Mouse (Mus musculus) thymus, adult 2 months (tissue): Measurements from ENCODE around the gene Akap7. TPM values are rescaled to one million over a fixed set of nuclear protein-coding genes. Genes with fewer than 3 reads are reported as not detected.

Source experiments
- DNase-seq: peaks from one replicate; pipeline ENCODE4 v3.0.0; 2021
- H3K27ac ChIP-seq: fragments of 200-500 bp; 2 replicates; pipeline ENCODE4 v1.5.1; 2012; ENCODE audit warnings: low read length, control low read depth; ENCODE audit not compliant: control insufficient read depth, insufficient read depth
- H3K27me3 ChIP-seq: fragments of 200-500 bp; 2 replicates; pipeline ENCODE4 v1.6.1; 2012; ENCODE audit warnings: mild to moderate bottlenecking, low read length, moderate library complexity, mixed read lengths; ENCODE audit not compliant: control insufficient read depth, insufficient read depth
- H3K36me3 ChIP-seq: fragments of 200-500 bp; 2 replicates; pipeline ENCODE4 v1.6.1; 2012; ENCODE audit warnings: mild to moderate bottlenecking, low read length, moderate library complexity; ENCODE audit not compliant: control insufficient read depth, insufficient read depth
- H3K4me1 ChIP-seq: fragments of 200-500 bp; replicated peaks from 2 replicates; pipeline ENCODE4 v1.6.1; 2012; ENCODE audit warnings: low read length; ENCODE audit not compliant: control insufficient read depth, insufficient read depth
- H3K4me3 ChIP-seq: fragments of 200-500 bp; 2 replicates; pipeline ENCODE4 v1.5.1; 2012; ENCODE audit warnings: mild to moderate bottlenecking, low read length, control low read depth, moderate library complexity; ENCODE audit not compliant: control insufficient read depth, insufficient read depth
- CTCF ChIP-seq: fragments of 200-500 bp; IDR thresholded peaks from 2 replicates; pipeline ENCODE4 v1.5.1; 2012; ENCODE audit warnings: mild to moderate bottlenecking, control low read depth, low read length, moderate library complexity, borderline replicate concordance; ENCODE audit not compliant: control insufficient read depth, poor library complexity, insufficient read depth; ENCODE audit errors: extremely low read depth
- POLR2A ChIP-seq: fragments of 200-500 bp; IDR thresholded peaks from 2 replicates; pipeline ENCODE4 v1.6.1; 2012; ENCODE audit warnings: mild to moderate bottlenecking, low read length, control low read depth, moderate library complexity; ENCODE audit not compliant: control insufficient read depth, poor library complexity, insufficient read depth; ENCODE audit errors: extremely low read depth
- WGBS: fragments of 180-500 bp; shearing (Covaris S2); methylation state at CpG from one replicate; pipeline ENCODE4 v1.1.7; 2018; 5-methylcytosine and 5-hydroxymethylcytosine counted together
- polyA plus RNA-seq: library from polyadenylated mRNA; depleted of rRNA; stranded (reverse); fragments of >200 nt; gene quantifications from 2 replicates; pipeline ENCODE4 v1.2.3, GENCODE M21; 2012

Gene Akap7
- polyA plus RNA-seq, 1 experiment, result 1.8 TPM

GRCm38 (mm10) chr10:25330094-25330493, 22.4 kb upstream of the Akap7 start:
- no peak overlapping the region for H3K27ac ChIP-seq
- TF ChIP-seq POLR2A (no peak), CTCF (no peak)
- H3K27me3 ChIP-seq, result no peaks in the 10 kb centered on the region
- WGBS, result 93% methylated on average over 7 of the region's 7 CpGs
- DNase-seq, result no peak
- H3K4me1 ChIP-seq, result no peaks in the 10 kb centered on the region
- H3K36me3 ChIP-seq, result no peaks in the 10 kb centered on the region
- no peak overlapping the region for H3K4me3 ChIP-seq

- no peak for DNase-seq
- no peaks in the 10 kb centered on the region for H3K36me3 ChIP-seq
- no peak overlapping the region for H3K4me3 ChIP-seq
- no peak for TF ChIP-seq CTCF
- TF ChIP-seq POLR2A, result no peak
- no peak overlapping the region for H3K27ac ChIP-seq
- H3K27me3 ChIP-seq, result no peaks in the 10 kb centered on the region
- WGBS, result 85% methylated on average over 6 of the region's 6 CpGs
- no peaks in the 10 kb centered on the region for H3K4me1 ChIP-seq
Measured at GRCm38 (mm10) chr10:25327511-25327910, 19.8 kb upstream of the Akap7 start.

- no peak for TF ChIP-seq POLR2A
- TF ChIP-seq CTCF, result no peak
- no peaks in the 10 kb centered on the region for H3K27me3 ChIP-seq
- no peak overlapping the region for H3K27ac ChIP-seq
- H3K4me1 ChIP-seq, result no peaks in the 10 kb centered on the region
- WGBS, result 85% methylated on average over 4 of the region's 4 CpGs
- no peak for DNase-seq
- no peak overlapping the region for H3K4me3 ChIP-seq
- no peaks in the 10 kb centered on the region for H3K36me3 ChIP-seq
Measured at GRCm38 (mm10) chr10:25325690-25326089, 18.0 kb upstream of the Akap7 start.

GRCm38 (mm10) chr10:25321198-25321597, 13.5 kb upstream of the Akap7 start:
- WGBS, result 81% methylated on average over 4 of the region's 4 CpGs
- no peak overlapping the region for H3K4me3 ChIP-seq
- DNase-seq, result no peak
- H3K4me1 ChIP-seq, result no peaks in the 10 kb centered on the region
- H3K27ac ChIP-seq, result no peak overlapping the region
- no peaks in the 10 kb centered on the region for H3K36me3 ChIP-seq
- TF ChIP-seq POLR2A (no peak), CTCF (no peak)
- no peaks in the 10 kb centered on the region for H3K27me3 ChIP-seq

- no peak for DNase-seq
- Histone ChIP-seq H3K36me3 (no peaks in the 10 kb centered on the region), H3K4me1 (no peaks in the 10 kb centered on the region), H3K4me3 (no peak overlapping the region), H3K27me3 (no peaks in the 10 kb centered on the region), H3K27ac (no peak overlapping the region)
- no peak for TF ChIP-seq POLR2A
- no peak for TF ChIP-seq CTCF
Measured at GRCm38 (mm10) chr10:25319531-25319930, 11.9 kb upstream of the Akap7 start.

GRCm38 (mm10) chr10:25318405-25318804, 10.7 kb upstream of the Akap7 start:
- Histone ChIP-seq H3K4me3 (no peak overlapping the region), H3K36me3 (no peaks in the 10 kb centered on the region), H3K4me1 (no peaks in the 10 kb centered on the region), H3K27ac (no peak overlapping the region), H3K27me3 (no peaks in the 10 kb centered on the region)
- 24% methylated on average over 5 of the region's 5 CpGs for WGBS
- no peak for TF ChIP-seq POLR2A
- no peak for TF ChIP-seq CTCF
- DNase-seq, result no peak

GRCm38 (mm10) chr10:25317665-25318064, 10.0 kb upstream of the Akap7 start:
- Histone ChIP-seq H3K27ac (no peak overlapping the region), H3K4me3 (no peak overlapping the region), H3K36me3 (no peaks in the 10 kb centered on the region), H3K4me1 (no peaks in the 10 kb centered on the region), H3K27me3 (no peaks in the 10 kb centered on the region)
- TF ChIP-seq POLR2A (no peak), CTCF (no peak)
- DNase-seq, result no peak
